Mouse (Mus musculus) lung, postnatal 0 days (tissue): ENCODE results near the gene Gm28048. TPM values are rescaled to one million over a fixed set of nuclear protein-coding genes. Genes with fewer than 3 reads are reported as not detected.

Experiments
- ATAC-seq: fragments of 200-750 bp; cut with Nextera tagmentation; 2 replicates; pipeline ENCODE4 v1.8.0; 2017; ENCODE audit warnings: moderate library complexity
- DNase-seq: peaks from one replicate; pipeline ENCODE4 v3.0.0-alpha.2; 2016; ENCODE audit warnings: low spot score
- H3K27ac ChIP-seq: fragments of 300-500 bp; sonication (generic); 2 replicates; pipeline ENCODE4 v1.5.1; 2014; ENCODE audit warnings: antibody characterized with exemption, mild to moderate bottlenecking, low read length, mixed read lengths
- H3K27me3 ChIP-seq: fragments of 300-500 bp; sonication (generic); replicated peaks from 2 replicates; pipeline ENCODE4 v1.6.1; 2014; ENCODE audit warnings: low read length, mixed read lengths; ENCODE audit not compliant: insufficient read depth
- H3K36me3 ChIP-seq: fragments of 300-500 bp; sonication (generic); 2 replicates; pipeline ENCODE4 v1.6.1; 2014; ENCODE audit warnings: low read length, mixed read lengths; ENCODE audit not compliant: insufficient read depth
- H3K4me1 ChIP-seq: fragments of 300-500 bp; sonication (generic); 2 replicates; pipeline ENCODE4 v1.6.1; 2014; ENCODE audit warnings: antibody characterized with exemption, low read depth, low read length, mixed read lengths; ENCODE audit not compliant: insufficient read depth
- H3K4me2 ChIP-seq: fragments of 300-500 bp; sonication (generic); replicated peaks from 2 replicates; pipeline ENCODE4 v1.6.1; 2014; ENCODE audit warnings: low read depth, mild to moderate bottlenecking, low read length, moderate library complexity, mixed read lengths
- H3K4me3 ChIP-seq: fragments of 300-500 bp; sonication (generic); 2 replicates; pipeline ENCODE4 v1.5.1; 2014; ENCODE audit warnings: low read depth, low read length
- H3K9ac ChIP-seq: fragments of 300-500 bp; sonication (generic); replicated peaks from 2 replicates; pipeline ENCODE4 v1.6.1; 2014; ENCODE audit warnings: low read depth, mild to moderate bottlenecking
- H3K9me3 ChIP-seq: fragments of 300-500 bp; sonication (generic); 2 replicates; pipeline ENCODE4 v1.6.1; 2016; ENCODE audit warnings: low read length, mixed read lengths
- CTCF ChIP-seq: IDR thresholded peaks from 2 replicates; pipeline ENCODE4 v1.5.1; 2016; ENCODE audit warnings: antibody characterized with exemption, mild to moderate bottlenecking
- EP300 ChIP-seq: IDR thresholded peaks from 2 replicates; pipeline ENCODE4 v1.6.1; 2016; ENCODE audit warnings: antibody characterized with exemption, mild to moderate bottlenecking, control low read depth
- WGBS: fragments of 180-500 bp; shearing (Covaris S2); extraction: QIAGEN DNeasy Blood & Tissue Kit; methylation state at CpG from one replicate; pipeline ENCODE4 v1.1.7; 2014; 5-methylcytosine and 5-hydroxymethylcytosine counted together
- polyA plus RNA-seq: library from polyadenylated mRNA; unstranded; fragments of >200 nt; fragmentation: Nextera tagmentation; extraction: Ambion mirVana; gene quantifications from 2 replicates; pipeline ENCODE4 v1.2.1, GENCODE M21; 2015

Gm28048 gene
- polyA plus RNA-seq, 1 experiment from 2014 or later = 26.1 TPM

GRCm38 (mm10) chr11:22911831-22912230 is 70.1 kb downstream of the Gm28048 start:
- H3K27ac ChIP-seq = no peak overlapping the region
- no peak overlapping the region for H3K4me2 ChIP-seq
- no peak overlapping the region for H3K4me3 ChIP-seq
- no peaks in the 10 kb centered on the region for H3K36me3 ChIP-seq
- 83% methylated on average over 7 of the region's 7 CpGs for WGBS
- ATAC-seq (no peak), DNase-seq (no peak)
- H3K27me3 ChIP-seq = no peaks in the 10 kb centered on the region
- H3K9ac ChIP-seq = no peak overlapping the region
- no peaks in the 10 kb centered on the region for H3K9me3 ChIP-seq
- H3K4me1 ChIP-seq = no peaks in the 10 kb centered on the region
- no peak for TF ChIP-seq EP300
- TF ChIP-seq CTCF = no peak

GRCm38 (mm10) chr11:22906453-22906865 is 75.4 kb downstream of the Gm28048 start:
- TF ChIP-seq CTCF = no peak
- TF ChIP-seq EP300 = no peak
- no peak overlapping the region for H3K9ac ChIP-seq

GRCm38 (mm10) chr11:22902923-22903322 is 79.0 kb downstream of the Gm28048 start:
- Histone ChIP-seq H3K9me3 (no peaks in the 10 kb centered on the region), H3K4me1 (no peaks in the 10 kb centered on the region), H3K4me2 (no peak overlapping the region), H3K36me3 (no peaks in the 10 kb centered on the region), H3K27me3 (no peaks in the 10 kb centered on the region), H3K4me3 (no peak overlapping the region), H3K9ac (no peak overlapping the region), H3K27ac (no peak overlapping the region)
- DNase-seq (no peak), ATAC-seq (no peak)
- 48% methylated on average over 2 of the region's 2 CpGs for WGBS
- no peak for TF ChIP-seq EP300

More at GRCm38 (mm10) chr11:22906453-22906865, 75.4 kb downstream of the Gm28048 start:
- Histone ChIP-seq H3K27me3 (no peaks in the 10 kb centered on the region), H3K4me1 (no peaks in the 10 kb centered on the region), H3K27ac (no peak overlapping the region), H3K9me3 (no peaks in the 10 kb centered on the region), H3K36me3 (no peaks in the 10 kb centered on the region), H3K4me2 (no peak overlapping the region), H3K4me3 (no peak overlapping the region)
- ATAC-seq (no peak), DNase-seq (no peak)

- Histone ChIP-seq H3K4me2 (no peak overlapping the region), H3K27me3 (no peaks in the 10 kb centered on the region), H3K4me1 (no peaks in the 10 kb centered on the region), H3K9ac (no peak overlapping the region), H3K27ac (no peak overlapping the region), H3K9me3 (no peaks in the 10 kb centered on the region), H3K4me3 (no peak overlapping the region), H3K36me3 (no peaks in the 10 kb centered on the region)
- 77% methylated on average over 3 of the region's 3 CpGs for WGBS
- DNase-seq (no peak), ATAC-seq (no peak)
- no peak for TF ChIP-seq EP300
- TF ChIP-seq CTCF = no peak
These were observed 81.8 kb downstream of the Gm28048 start for GRCm38 (mm10) chr11:22900041-22900440.

GRCm38 (mm10) chr11:22897642-22898041 is 84.2 kb downstream of the Gm28048 start:
- H3K4me2 ChIP-seq = no peak overlapping the region
- H3K9me3 ChIP-seq = no peaks in the 10 kb centered on the region
- TF ChIP-seq EP300 = no peak
- no peak for TF ChIP-seq CTCF

GRCm38 (mm10) chr11:22897127-22897526 is 84.8 kb downstream of the Gm28048 start:
- no peak for TF ChIP-seq EP300
- TF ChIP-seq CTCF = no peak
- WGBS = 69% methylated on average over 4 of the region's 4 CpGs
- Histone ChIP-seq H3K27me3 (no peaks in the 10 kb centered on the region), H3K4me2 (no peak overlapping the region), H3K9me3 (no peaks in the 10 kb centered on the region), H3K27ac (no peak overlapping the region), H3K4me3 (no peak overlapping the region), H3K4me1 (no peaks in the 10 kb centered on the region), H3K9ac (no peak overlapping the region), H3K36me3 (no peaks in the 10 kb centered on the region)
- ATAC-seq = no peak
- DNase-seq = peak; percentile 49

More at GRCm38 (mm10) chr11:22897642-22898041, 84.2 kb downstream of the Gm28048 start:
- Histone ChIP-seq H3K27ac (no peak overlapping the region), H3K4me3 (no peak overlapping the region), H3K36me3 (no peaks in the 10 kb centered on the region), H3K4me1 (no peaks in the 10 kb centered on the region), H3K9ac (no peak overlapping the region), H3K27me3 (no peaks in the 10 kb centered on the region)
- WGBS = 84% methylated on average over 4 of the region's 4 CpGs
- ATAC-seq = no peak
- no peak for DNase-seq

GRCm38 (mm10) chr11:22893075-22893474 is 88.8 kb downstream of the Gm28048 start:
- Histone ChIP-seq H3K36me3 (no peaks in the 10 kb centered on the region), H3K9me3 (no peaks in the 10 kb centered on the region), H3K4me2 (no peak overlapping the region), H3K27me3 (no peaks in the 10 kb centered on the region), H3K4me1 (no peaks in the 10 kb centered on the region), H3K4me3 (no peak overlapping the region), H3K9ac (no peak overlapping the region), H3K27ac (no peak overlapping the region)
- no peak for ATAC-seq
- 57% methylated on average over 3 of the region's 3 CpGs for WGBS
- TF ChIP-seq CTCF = no peak
- TF ChIP-seq EP300 = no peak
- DNase-seq = no peak
